Mouse (Mus musculus) ES-E14 (cell line): ENCODE results near the gene Ptp4a2.

Experiments
- HCFC1 ChIP-seq: IDR thresholded peaks from 2 replicates; pipeline ENCODE4 v1.6.1; 2012; ENCODE audit warnings: low read length, inconsistent platforms, borderline replicate concordance; ENCODE audit not compliant: insufficient read depth
- ZC3H11A ChIP-seq: IDR thresholded peaks from 2 replicates; pipeline ENCODE4 v1.6.1; 2012; ENCODE audit warnings: low read depth, mild to moderate bottlenecking, inconsistent platforms, low read length, borderline replicate concordance

DNA sequence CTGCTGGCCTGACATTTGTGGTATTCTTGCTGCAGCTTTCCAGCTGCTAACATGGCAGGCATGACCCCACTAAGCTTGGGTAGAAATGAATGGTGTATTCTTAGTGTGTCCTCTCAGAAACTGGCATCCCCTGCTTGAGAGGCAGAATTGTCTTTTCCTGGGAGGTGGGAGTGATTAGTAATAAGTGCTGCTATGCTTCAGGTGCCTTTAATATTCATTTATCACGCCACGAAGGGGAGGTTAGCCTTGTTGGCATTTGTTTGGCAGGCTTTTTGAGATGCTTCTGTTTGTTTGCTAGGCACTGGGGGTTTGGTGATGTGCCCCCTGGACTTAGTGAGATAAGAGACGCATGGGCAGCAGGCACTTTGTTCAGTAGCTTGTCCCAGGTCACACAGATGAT is 11.3 kb downstream of the Ptp4a2 start:
- TF ChIP-seq HCFC1: no peak
- no peak for TF ChIP-seq ZC3H11A
